Mouse (Mus musculus) small intestine, adult 10 weeks (tissue): ENCODE results near the gene Dcaf6. TPM values are rescaled to one million over a fixed set of nuclear protein-coding genes. Genes with fewer than 3 reads are reported as not detected.

Source experiments
- polyA plus RNA-seq: library from polyadenylated mRNA; stranded (reverse); fragments of 350-450 nt; fragmentation: Illumina TruSeq; extraction: RNeasy Lipid Tissue Mini Kit (QIAGEN cat#74804); gene quantifications from one replicate; pipeline ENCODE4 v1.2.3, GENCODE M21; 2014; ENCODE audit warnings: low replicate concordance

Gene Dcaf6
- 26.1 TPM for polyA plus RNA-seq

GRCm38 (mm10) chr1:165460360-165460800, at the start of gene Dcaf6, which contains the start of gene Mpc2:
Dcaf6 (minus strand) TSS chr1:165460475.
Mpc2 (plus strand) TSS chr1:165460637.

GRCm38 (mm10) chr1:165484688-165485233, 24.5 kb upstream of the Dcaf6 start, which contains the start of gene Adcy10:
Adcy10 (plus strand) TSS chr1:165485183.

GRCm38 (mm10) chr1:165295489-165295888, 164.8 kb downstream of the Dcaf6 start, which contains the start of gene Gpr161:
Gpr161 (plus strand) TSS chr1:165295789.

Other genes with a start within 250 kb of the Dcaf6 start
- 125 TPM for gene Tiprl, start 223.5 kb downstream of the Dcaf6 start, polyA plus RNA-seq
- 1.6 TPM for gene Gpr161, start 164.7 kb downstream of the Dcaf6 start, polyA plus RNA-seq
- gene Mpc2, start 162 bp upstream of the Dcaf6 start, polyA plus RNA-seq = 494 TPM
- gene Adcy10, start 24.7 kb upstream of the Dcaf6 start, polyA plus RNA-seq = 0.22 TPM
- gene Mpzl1, start 174.1 kb upstream of the Dcaf6 start, polyA plus RNA-seq = 24.2 TPM
- 5.2 TPM for gene Rcsd1, start 249.3 kb upstream of the Dcaf6 start, polyA plus RNA-seq